Mouse (Mus musculus) cerebellum, postnatal 10 days (tissue): ENCODE data around the gene Syt9.
"Not testable (repeated sequence)": the region's sequence is repeated elsewhere in the genome, so short reads cannot be mapped to it uniquely, and the experiment has no call there.

Experiments
- DNase-seq, 2 experiments: peaks; one replicate each; pipeline ENCODE4 v3.0.0; 2021; ENCODE audit warnings: mixed read lengths in 2 of 2

Gene Syt9

GRCm38 (mm10) chr7:107461699-107462440 lies 91.3 kb downstream of the Syt9 start:
- peak; percentile 47 for DNase-seq

- DNase-seq = no peak
Measured at GRCm38 (mm10) chr7:107462962-107463361, 92.4 kb downstream of the Syt9 start.

GRCm38 (mm10) chr7:107465081-107465480 lies 94.6 kb downstream of the Syt9 start:
- peak; percentile 57 to 65 for DNase-seq

GRCm38 (mm10) chr7:107478979-107479965 lies 108.7 kb downstream of the Syt9 start:
- no peak for DNase-seq

GRCm38 (mm10) chr7:107485709-107486108 lies 115.2 kb downstream of the Syt9 start:
- not testable (repeated sequence) for DNase-seq

- no peak for DNase-seq
Measured at GRCm38 (mm10) chr7:107495428-107495827, 124.9 kb downstream of the Syt9 start.

GRCm38 (mm10) chr7:107496923-107497322 lies 126.4 kb downstream of the Syt9 start:
- DNase-seq = no peak

GRCm38 (mm10) chr7:107500641-107501040 lies 130.1 kb downstream of the Syt9 start:
- peak; percentile 68 to 71 for DNase-seq

GRCm38 (mm10) chr7:107504761-107505712 lies 134.5 kb downstream of the Syt9 start:
- DNase-seq = peak; percentile 41 to 60

- DNase-seq = no peak
Measured at GRCm38 (mm10) chr7:107507920-107508319, 137.4 kb downstream of the Syt9 start.

- no peak for DNase-seq
Measured at GRCm38 (mm10) chr7:107509740-107510139, 139.2 kb downstream of the Syt9 start.

GRCm38 (mm10) chr7:107516704-107517410 lies 146.3 kb downstream of the Syt9 start:
- peak; percentile 81 to 86 for DNase-seq

- peak; percentile 80 to 83 for DNase-seq
Measured at GRCm38 (mm10) chr7:107519256-107520025, 148.9 kb downstream of the Syt9 start.

- DNase-seq = no peak
Measured at GRCm38 (mm10) chr7:107521411-107521810, 150.9 kb downstream of the Syt9 start.

GRCm38 (mm10) chr7:107526299-107526698 lies 155.8 kb downstream of the Syt9 start:
- DNase-seq = peak; percentile 88 to 90

GRCm38 (mm10) chr7:107528169-107528772 lies 157.7 kb downstream of the Syt9 start:
- no peak for DNase-seq

- peak; percentile 61 to 64 for DNase-seq
Measured at GRCm38 (mm10) chr7:107529364-107529763, 158.8 kb downstream of the Syt9 start.

GRCm38 (mm10) chr7:107535311-107535710 lies 164.8 kb downstream of the Syt9 start:
- no peak for DNase-seq

- no peak for DNase-seq
Measured at GRCm38 (mm10) chr7:107536516-107536915, 166.0 kb downstream of the Syt9 start.

GRCm38 (mm10) chr7:107540034-107540433 lies 169.5 kb downstream of the Syt9 start:
- DNase-seq = no peak
